Mouse (Mus musculus): ENCODE measurements around the gene Ank2. TPM values are rescaled to one million over a fixed set of nuclear protein-coding genes. Genes with fewer than 3 reads are reported as not detected.

Gene Ank2
- polyA plus RNA-seq, 1 experiment from 2014 or later = 3.9 TPM

GRCm38 (mm10) chr3:127036118-127036517 lies 463.0 kb downstream of the Ank2 start:
- no peak for DNase-seq (ENCODE audit: low spot score)
- no peak overlapping the region for H3K4me3 ChIP-seq (ENCODE audit: low read depth, low read length)
- 63% methylated on average over 5 of the region's 5 CpGs for WGBS
- H3K36me3 ChIP-seq (ENCODE audit: insufficient read depth, low read length) = no peaks in the 10 kb centered on the region
- TF ChIP-seq CTCF (IDR thresholded peaks at IDR 0.05) = no peak
- no peak for TF ChIP-seq EP300 (IDR thresholded peaks at IDR 0.05)
- H3K9me3 ChIP-seq (ENCODE audit: low read length) = no peaks in the 10 kb centered on the region
- no peak overlapping the region for H3K27ac ChIP-seq (ENCODE audit: low read length)
- H3K9ac ChIP-seq (replicated peaks; ENCODE audit: low read depth) = no peak overlapping the region
- no peak for ATAC-seq
- no peak overlapping the region for H3K4me2 ChIP-seq (replicated peaks; ENCODE audit: low read depth, low read length)
- H3K27me3 ChIP-seq (replicated peaks; ENCODE audit: insufficient read depth, low read length) = no peaks in the 10 kb centered on the region
- no peaks in the 10 kb centered on the region for H3K4me1 ChIP-seq (ENCODE audit: insufficient read depth, low read depth, low read length)

- H3K36me3 ChIP-seq (ENCODE audit: insufficient read depth, low read length) = no peaks in the 10 kb centered on the region
- H3K9me3 ChIP-seq (ENCODE audit: low read length) = no peaks in the 10 kb centered on the region
- TF ChIP-seq CTCF (IDR thresholded peaks at IDR 0.05) (no peak), EP300 (IDR thresholded peaks at IDR 0.05) (no peak)
- no peak overlapping the region for H3K4me3 ChIP-seq (ENCODE audit: low read depth, low read length)
- H3K4me1 ChIP-seq (ENCODE audit: insufficient read depth, low read depth, low read length) = no peaks in the 10 kb centered on the region
- no peak overlapping the region for H3K9ac ChIP-seq (replicated peaks; ENCODE audit: low read depth)
- WGBS = 87% methylated on average over 12 of the region's 12 CpGs
- no peaks in the 10 kb centered on the region for H3K27me3 ChIP-seq (replicated peaks; ENCODE audit: insufficient read depth, low read length)
- ATAC-seq (no peak), DNase-seq (ENCODE audit: low spot score) (no peak)
- no peak overlapping the region for H3K4me2 ChIP-seq (replicated peaks; ENCODE audit: low read depth, low read length)
- no peak overlapping the region for H3K27ac ChIP-seq (ENCODE audit: low read length)
Measured at GRCm38 (mm10) chr3:127035540-127035939, 463.6 kb downstream of the Ank2 start.

GRCm38 (mm10) chr3:127034983-127035382 lies 464.2 kb downstream of the Ank2 start:
- no peak for DNase-seq (ENCODE audit: low spot score)
- H3K27me3 ChIP-seq (replicated peaks; ENCODE audit: insufficient read depth, low read length) = no peaks in the 10 kb centered on the region
- no peak overlapping the region for H3K27ac ChIP-seq (ENCODE audit: low read length)
- ATAC-seq = no peak
- no peaks in the 10 kb centered on the region for H3K36me3 ChIP-seq (ENCODE audit: insufficient read depth, low read length)
- H3K9ac ChIP-seq (replicated peaks; ENCODE audit: low read depth) = no peak overlapping the region
- no peaks in the 10 kb centered on the region for H3K9me3 ChIP-seq (ENCODE audit: low read length)
- H3K4me3 ChIP-seq (ENCODE audit: low read depth, low read length) = no peak overlapping the region
- H3K4me2 ChIP-seq (replicated peaks; ENCODE audit: low read depth, low read length) = no peak overlapping the region
- WGBS = 79% methylated on average over 3 of the region's 3 CpGs
- TF ChIP-seq CTCF (IDR thresholded peaks at IDR 0.05) (no peak), EP300 (IDR thresholded peaks at IDR 0.05) (no peak)
- no peaks in the 10 kb centered on the region for H3K4me1 ChIP-seq (ENCODE audit: insufficient read depth, low read depth, low read length)

- TF ChIP-seq CTCF (IDR thresholded peaks at IDR 0.05) (no peak), EP300 (IDR thresholded peaks at IDR 0.05) (no peak)
Measured at GRCm38 (mm10) chr3:127023992-127024391, 475.2 kb downstream of the Ank2 start.

GRCm38 (mm10) chr3:127020167-127020566 lies 479.0 kb downstream of the Ank2 start:
- H3K9ac ChIP-seq (replicated peaks; ENCODE audit: low read depth) = no peak overlapping the region
- H3K4me2 ChIP-seq (replicated peaks; ENCODE audit: low read depth, low read length) = no peak overlapping the region
- no peaks in the 10 kb centered on the region for H3K4me1 ChIP-seq (ENCODE audit: insufficient read depth, low read depth, low read length)
- H3K27ac ChIP-seq (ENCODE audit: low read length) = no peak overlapping the region
- ATAC-seq = no peak
- 44% methylated on average over 1 of the region's 1 CpGs for WGBS
- DNase-seq (ENCODE audit: low spot score) = no peak
- H3K4me3 ChIP-seq (ENCODE audit: low read depth, low read length) = no peak overlapping the region
- no peaks in the 10 kb centered on the region for H3K27me3 ChIP-seq (replicated peaks; ENCODE audit: insufficient read depth, low read length)
- no peaks in the 10 kb centered on the region for H3K9me3 ChIP-seq (ENCODE audit: low read length)
- TF ChIP-seq EP300 (IDR thresholded peaks at IDR 0.05) (no peak), CTCF (IDR thresholded peaks at IDR 0.05) (no peak)
- H3K36me3 ChIP-seq (ENCODE audit: insufficient read depth, low read length) = no peaks in the 10 kb centered on the region

More at GRCm38 (mm10) chr3:127023992-127024391, 475.2 kb downstream of the Ank2 start:
- H3K27ac ChIP-seq (ENCODE audit: low read length) = no peak overlapping the region
- no peak overlapping the region for H3K4me3 ChIP-seq (ENCODE audit: low read depth, low read length)
- no peaks in the 10 kb centered on the region for H3K9me3 ChIP-seq (ENCODE audit: low read length)
- H3K36me3 ChIP-seq (ENCODE audit: insufficient read depth, low read length) = no peaks in the 10 kb centered on the region
- no peak for ATAC-seq
- no peaks in the 10 kb centered on the region for H3K27me3 ChIP-seq (replicated peaks; ENCODE audit: insufficient read depth, low read length)
- DNase-seq (ENCODE audit: low spot score) = no peak
- H3K4me2 ChIP-seq (replicated peaks; ENCODE audit: low read depth, low read length) = no peak overlapping the region
- 91% methylated on average over 4 of the region's 4 CpGs for WGBS
- H3K9ac ChIP-seq (replicated peaks; ENCODE audit: low read depth) = no peak overlapping the region
- no peaks in the 10 kb centered on the region for H3K4me1 ChIP-seq (ENCODE audit: insufficient read depth, low read depth, low read length)

GRCm38 (mm10) chr3:127019728-127020127 lies 479.4 kb downstream of the Ank2 start:
- DNase-seq (ENCODE audit: low spot score) = no peak
- Histone ChIP-seq H3K27me3 (replicated peaks; ENCODE audit: insufficient read depth, low read length) (no peaks in the 10 kb centered on the region), H3K9ac (replicated peaks; ENCODE audit: low read depth) (no peak overlapping the region), H3K27ac (ENCODE audit: low read length) (no peak overlapping the region), H3K36me3 (ENCODE audit: insufficient read depth, low read length) (no peaks in the 10 kb centered on the region), H3K4me3 (ENCODE audit: low read depth, low read length) (no peak overlapping the region), H3K4me1 (ENCODE audit: insufficient read depth, low read depth, low read length) (no peaks in the 10 kb centered on the region), H3K9me3 (ENCODE audit: low read length) (no peaks in the 10 kb centered on the region), H3K4me2 (replicated peaks; ENCODE audit: low read depth, low read length) (no peak overlapping the region)
- TF ChIP-seq EP300 (IDR thresholded peaks at IDR 0.05) (no peak), CTCF (IDR thresholded peaks at IDR 0.05) (no peak)
- 58% methylated on average over 3 of the region's 3 CpGs for WGBS
- no peak for ATAC-seq

- Histone ChIP-seq H3K4me1 (ENCODE audit: insufficient read depth, low read depth, low read length) (no peaks in the 10 kb centered on the region), H3K27ac (ENCODE audit: low read length) (no peak overlapping the region), H3K9me3 (ENCODE audit: low read length) (no peaks in the 10 kb centered on the region), H3K36me3 (ENCODE audit: insufficient read depth, low read length) (no peaks in the 10 kb centered on the region), H3K4me3 (ENCODE audit: low read depth, low read length) (no peak overlapping the region), H3K4me2 (replicated peaks; ENCODE audit: low read depth, low read length) (no peak overlapping the region), H3K27me3 (replicated peaks; ENCODE audit: insufficient read depth, low read length) (no peaks in the 10 kb centered on the region), H3K9ac (replicated peaks; ENCODE audit: low read depth) (no peak overlapping the region)
- no peak for ATAC-seq
- WGBS = 40% methylated on average over 6 of the region's 6 CpGs
- no peak for TF ChIP-seq CTCF (IDR thresholded peaks at IDR 0.05)
- peak; percentile 25 for DNase-seq (ENCODE audit: low spot score)
Measured at GRCm38 (mm10) chr3:127019109-127019508, 480.0 kb downstream of the Ank2 start.

Measured in lung, postnatal 0 days (tissue).